Mouse (Mus musculus) testis, postnatal 14 days (tissue): ENCODE measurements around the gene Marco.

Experiments
- DNase-seq: peaks from one replicate; pipeline ENCODE4 v3.0.0; 2021; ENCODE audit warnings: low spot score

Marco gene

DNA sequence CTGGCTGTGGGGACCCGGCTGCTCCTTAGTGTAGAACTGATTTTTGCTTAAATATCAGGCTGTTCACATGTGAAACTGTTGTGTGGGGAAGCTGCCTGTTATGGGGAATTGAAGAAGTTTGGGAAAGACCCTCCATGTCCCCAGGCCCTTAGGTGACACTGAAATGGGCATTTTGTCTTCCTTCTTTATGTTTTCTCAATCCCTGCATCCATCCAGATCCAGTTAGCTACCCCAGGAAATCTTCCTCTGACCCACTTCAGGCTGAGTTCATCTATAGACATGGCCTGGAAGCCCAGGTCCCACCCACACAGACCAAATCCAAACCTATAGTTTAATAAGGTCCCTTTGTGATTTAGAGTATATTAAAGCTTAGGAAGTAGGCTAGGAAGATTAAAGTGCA lies at the start of gene Marco:
Marco (minus strand) TSS at position 101 of the 400 bp plus-strand sequence.
- DNase-seq: no peak

DNA sequence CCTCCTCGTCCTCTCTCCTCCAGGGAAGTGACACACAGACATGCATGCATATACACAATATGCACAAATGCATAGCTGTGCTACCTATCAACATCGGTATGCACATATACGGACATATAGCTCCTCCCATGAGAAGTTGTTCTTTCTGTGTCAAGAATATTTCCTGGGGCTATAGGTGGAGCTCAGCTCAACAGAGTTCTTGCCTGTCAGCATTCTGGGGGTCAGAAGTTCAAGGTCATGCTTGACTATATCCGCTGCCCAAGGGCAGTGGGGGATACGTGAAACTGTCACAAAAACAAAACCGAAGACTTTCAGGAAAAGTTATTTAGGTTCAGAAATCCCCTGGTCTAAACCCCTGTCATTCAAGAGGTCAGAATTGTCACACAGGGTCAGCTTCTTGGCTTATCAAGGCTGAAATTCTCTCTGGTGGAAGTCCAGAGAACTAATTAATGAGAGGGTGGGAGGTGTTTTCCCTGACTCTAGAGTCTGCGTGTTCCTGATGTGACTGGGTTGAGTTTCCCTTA lies 34.7 kb upstream of the Marco start:
- no peak for DNase-seq

DNA sequence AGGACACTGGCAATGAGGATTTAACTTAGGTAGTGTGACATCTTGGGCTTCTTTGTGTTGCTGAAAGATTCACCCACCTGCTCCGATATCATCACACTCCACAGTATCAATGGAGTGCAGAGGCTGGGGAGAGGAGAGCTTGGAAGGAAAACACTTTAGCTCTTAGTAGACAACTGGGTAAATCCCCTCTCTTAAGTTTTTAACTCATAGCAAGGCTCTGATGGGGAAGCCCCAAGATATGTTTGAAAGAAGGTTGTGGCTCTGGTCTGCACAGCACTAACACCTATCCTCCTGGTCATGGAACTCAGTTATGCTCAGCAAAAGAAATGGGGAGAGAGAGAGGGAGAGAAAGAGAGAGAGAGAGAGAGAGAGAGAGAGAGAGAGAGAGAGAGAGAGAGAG lies 32.2 kb upstream of the Marco start:
- DNase-seq: no peak

DNA sequence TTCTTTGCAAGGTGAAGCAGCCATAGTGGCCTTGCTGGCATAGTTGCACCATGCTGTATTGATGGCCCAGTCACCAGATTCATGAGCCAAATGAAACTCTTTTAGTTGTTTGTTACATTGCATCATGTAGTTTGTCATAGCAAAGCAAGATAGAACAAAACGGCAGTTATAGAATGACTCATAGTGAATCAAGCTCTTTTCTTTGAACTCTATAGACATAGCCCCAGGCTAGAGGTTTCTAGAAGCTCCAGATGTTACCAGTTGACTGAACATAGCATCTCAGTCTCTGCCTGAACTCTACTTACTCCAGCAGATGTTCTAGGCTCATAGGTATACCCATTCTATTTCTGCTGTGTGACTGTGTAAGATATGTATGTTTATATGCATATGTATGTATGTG lies 31.1 kb upstream of the Marco start:
- no peak for DNase-seq

DNA sequence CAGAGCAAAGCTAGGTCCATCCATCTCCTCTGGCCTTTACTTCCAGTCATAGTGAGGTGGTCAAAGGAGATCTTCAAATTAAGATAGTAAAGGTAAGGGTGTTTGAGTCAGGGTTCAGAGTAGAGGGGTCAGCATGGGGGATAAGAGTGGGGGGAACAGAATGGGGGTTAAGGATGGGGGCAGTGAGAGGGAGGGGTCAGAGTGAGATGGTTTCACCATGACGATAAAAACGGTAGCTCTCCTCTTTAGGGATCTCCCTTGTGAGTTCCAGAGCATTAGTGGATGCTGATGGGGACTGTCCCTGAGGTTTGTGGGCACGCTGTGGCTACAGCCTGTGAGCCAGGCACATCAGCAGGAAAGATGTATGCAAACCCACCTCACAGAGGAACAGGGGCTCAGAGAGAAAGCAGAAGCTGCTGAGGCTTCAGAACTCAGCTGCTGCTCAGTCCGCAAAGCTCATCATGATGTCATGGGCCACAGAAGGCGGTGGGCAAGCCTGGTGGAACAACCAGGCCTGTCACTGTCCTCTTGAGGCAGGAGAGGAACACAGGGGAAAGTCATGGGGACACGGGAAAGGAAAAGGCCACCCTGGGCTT lies 27.6 kb upstream of the Marco start:
- no peak for DNase-seq

DNA sequence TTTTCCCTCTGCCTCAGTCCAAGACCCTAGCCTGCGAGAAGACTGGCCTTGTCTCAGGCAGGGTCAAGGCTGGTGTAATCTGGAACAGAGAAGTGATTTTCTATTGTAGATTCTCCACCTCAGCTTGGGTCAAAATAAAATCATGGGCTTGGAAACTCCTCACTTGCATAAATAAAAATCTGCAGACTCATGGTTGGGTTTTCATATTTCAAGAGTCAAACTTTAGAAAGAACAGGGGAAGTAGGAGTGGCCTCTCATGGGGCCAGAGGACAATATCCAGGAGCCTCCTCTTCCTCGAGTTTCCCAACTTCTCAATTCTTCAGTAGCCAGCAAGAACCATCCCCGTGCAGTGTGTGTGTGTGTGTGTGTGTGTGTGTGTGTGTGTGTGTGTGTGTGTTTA lies 26.9 kb upstream of the Marco start:
- DNase-seq: no peak

DNA sequence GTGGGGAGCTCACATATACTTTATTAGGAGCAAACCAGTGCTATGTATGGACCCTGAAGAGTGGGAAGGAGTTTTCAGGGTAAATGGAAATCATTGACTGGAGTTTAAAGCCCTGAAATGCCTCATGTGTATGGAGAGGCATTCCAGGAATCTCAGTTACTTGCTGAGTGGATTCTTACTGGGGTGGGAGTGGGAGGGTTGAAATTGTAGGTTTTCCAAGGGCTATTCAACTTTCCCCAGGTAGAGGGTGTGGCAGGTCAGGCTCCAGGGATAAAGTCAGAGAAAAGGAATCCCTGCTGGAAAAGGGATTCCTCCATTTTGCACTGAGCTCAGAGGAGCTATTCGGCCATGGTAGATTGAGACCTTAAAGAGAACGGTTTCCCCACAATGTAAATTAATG lies 25.1 kb upstream of the Marco start:
- DNase-seq: no peak

DNA sequence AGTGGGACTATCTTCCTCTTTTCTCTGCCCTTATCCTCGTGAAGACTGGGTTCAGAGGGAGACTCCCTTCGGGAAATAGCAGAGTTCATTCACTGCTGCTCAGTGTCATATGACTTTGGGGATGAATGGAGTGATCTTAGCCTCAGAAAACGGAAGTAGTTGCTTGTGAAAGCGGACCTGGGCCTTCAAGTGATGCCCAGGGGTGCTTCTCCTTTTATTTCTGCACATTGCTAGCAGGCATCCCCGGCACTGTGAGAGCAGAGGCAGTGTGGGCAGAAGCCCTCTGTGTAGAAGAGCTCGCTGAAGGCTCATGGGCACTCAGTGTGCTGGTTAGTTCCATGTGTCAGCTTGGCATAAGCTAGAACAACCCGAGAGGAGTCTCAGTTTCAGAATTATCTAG lies 12.8 kb upstream of the Marco start:
- no peak for DNase-seq

DNA sequence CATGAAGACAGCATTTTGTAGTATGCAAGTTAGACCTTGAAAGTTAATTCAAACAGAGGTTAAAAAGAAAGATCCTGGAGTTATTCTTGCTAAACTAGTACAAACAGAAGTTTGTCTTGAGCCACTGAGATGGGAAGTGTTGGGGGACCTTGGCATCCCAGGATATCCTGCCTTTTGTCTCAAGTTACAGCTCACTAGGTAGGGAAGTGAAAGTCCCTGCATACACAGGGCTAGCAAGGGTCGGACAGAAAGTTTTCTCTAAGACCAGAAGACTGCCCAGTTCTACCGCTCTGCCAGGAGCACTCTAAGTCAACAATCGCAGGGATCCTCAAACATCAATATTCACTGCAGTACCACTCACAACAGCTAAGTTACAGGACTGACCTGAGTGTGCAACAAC lies 5.5 kb upstream of the Marco start:
- no peak for DNase-seq

DNA sequence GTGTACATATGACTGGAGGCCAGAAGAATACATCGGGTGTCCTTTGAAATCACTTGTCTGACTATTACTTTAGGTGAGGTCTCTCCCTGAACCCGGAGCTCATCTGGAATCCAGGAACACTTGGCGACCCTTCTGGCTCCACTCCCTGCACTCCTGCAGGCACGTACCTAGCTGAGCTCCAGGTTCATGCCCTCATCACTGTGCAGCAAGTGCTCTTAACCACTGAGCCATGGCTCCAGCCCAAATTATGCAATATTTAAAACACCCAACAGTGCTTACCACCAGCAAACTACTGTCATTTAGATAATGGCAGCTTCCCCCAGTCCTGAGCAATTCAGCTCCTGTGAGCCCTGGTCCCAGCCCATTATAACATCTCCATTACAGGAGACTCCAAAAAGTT lies 4.2 kb upstream of the Marco start:
- no peak for DNase-seq

DNA sequence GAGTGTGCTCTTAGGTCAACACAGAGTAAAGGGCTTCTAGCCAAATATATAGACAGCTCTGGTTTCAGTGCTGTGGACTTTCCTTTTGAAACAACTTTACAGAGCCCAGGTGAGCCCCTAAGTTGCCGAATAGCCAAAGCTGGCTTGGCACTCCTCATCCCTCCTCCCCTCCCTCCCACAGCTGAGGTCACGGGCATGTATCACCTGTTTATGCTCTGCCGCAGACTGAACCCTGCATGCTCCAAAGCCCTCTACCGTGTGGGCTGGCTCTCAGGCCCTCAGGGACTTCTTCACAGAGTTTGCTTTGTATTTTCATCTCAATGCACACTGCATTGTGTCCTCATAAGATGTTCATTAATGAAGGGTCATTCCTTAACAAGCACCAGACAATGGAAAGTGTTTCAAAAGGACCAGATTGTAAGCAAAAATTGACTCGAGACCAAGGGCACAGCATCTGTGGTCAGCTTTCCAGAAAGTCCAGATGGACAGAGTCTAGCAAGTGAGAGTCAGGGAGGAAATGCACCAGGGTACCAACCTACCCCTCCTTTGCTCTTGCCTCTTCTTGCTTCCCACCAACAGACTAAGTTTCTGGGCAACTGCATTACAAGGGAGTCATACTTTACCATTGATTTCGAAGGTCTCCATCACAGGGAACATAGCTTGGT lies 646 bp downstream of the Marco start:
- no peak for DNase-seq

DNA sequence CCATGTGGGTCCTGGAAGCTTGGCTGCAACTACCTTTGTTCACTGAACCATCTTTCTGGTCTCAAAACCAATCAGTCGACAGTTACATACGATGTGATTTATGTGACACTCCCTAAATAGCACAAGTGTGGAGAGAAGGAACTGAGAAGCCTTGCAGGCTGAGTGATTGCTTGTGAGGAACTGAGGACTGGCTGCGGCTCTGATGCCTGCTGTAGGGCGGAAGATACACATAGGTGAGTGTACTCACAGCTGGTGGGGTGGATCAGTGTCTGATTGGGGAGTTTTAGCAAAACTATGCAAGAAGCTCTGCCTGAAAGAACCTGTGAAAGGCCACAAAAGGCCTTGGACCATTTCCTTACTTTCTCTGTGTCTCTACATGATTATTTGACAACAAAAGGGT lies 3.3 kb downstream of the Marco start:
- DNase-seq: no peak

DNA sequence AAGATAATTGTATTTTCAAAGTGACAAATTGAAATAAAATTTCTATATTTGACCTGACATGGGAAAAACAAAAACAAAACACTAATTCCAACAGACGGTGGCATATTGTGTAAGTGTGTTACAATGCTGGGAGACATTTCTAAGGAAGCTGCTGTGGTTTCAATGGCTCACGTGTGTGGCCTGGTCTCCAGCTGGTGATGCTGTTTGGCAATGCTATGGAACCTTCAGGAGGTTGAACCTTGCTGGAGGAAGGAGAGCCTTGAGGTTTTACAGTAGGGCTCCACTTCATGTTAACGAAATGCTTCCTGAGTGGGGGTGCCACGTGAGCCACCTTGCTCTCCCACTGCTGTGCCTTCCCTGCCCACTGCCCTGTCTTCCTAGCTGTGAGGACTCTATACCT lies 6.8 kb downstream of the Marco start:
- no peak for DNase-seq

DNA sequence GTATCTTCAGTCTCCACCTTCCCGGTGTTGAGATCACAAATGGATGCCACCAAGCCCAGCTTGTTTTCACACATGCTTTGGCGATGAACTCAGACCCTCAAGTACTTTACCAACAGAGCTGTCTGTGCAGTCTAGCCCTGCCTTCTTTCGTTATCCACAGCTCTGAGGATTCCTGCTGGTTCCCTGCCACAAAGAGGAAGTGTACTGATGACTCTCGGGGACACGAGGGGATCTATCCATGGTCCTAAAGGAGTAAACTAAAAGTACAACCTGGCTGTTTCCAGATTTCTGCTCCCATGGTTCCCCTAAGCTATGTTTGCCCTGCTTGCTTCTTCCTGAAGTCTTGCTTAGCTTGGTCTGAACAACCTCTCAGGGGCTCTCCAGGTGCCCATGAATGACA lies 23.9 kb downstream of the Marco start:
- DNase-seq: no peak

DNA sequence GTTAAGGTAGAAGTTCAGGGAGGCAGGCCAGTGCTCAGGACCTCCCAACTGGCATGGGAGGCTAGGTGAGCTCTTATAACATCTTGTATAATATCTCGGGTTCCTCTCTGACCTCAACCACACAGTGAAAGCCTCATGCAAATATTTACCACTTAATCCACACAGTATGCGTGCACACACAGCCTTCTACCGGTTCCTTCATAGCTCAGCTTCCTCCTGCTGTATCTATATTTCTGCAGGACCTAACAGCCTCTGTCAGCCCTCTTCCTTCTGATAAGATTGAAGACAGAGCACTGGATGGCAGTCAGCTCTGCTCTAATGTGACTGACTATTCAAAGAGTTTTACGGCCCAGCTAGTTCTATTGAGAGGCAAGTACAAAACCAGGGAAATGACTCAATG lies 30.0 kb downstream of the Marco start:
- DNase-seq: no peak

DNA sequence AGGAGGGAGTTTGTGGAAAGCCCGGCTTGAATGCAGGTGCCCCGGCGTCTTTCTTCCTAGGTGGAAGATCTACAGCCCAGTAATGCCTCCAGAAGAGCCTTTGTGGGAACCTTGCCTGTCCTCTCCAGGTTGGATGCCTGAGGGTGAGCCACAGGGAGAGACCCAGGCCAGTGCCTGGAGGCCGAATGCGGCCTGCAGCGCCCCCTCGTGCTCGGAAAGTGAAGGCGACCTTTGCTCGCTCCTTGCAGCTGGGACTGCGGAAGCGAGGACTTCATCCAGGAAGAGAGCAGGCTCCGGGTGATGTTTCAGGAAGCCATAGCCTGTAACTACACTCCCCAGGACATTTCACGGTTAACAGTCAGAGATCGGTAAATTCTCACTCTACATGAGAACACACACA lies 35.9 kb downstream of the Marco start:
- peak; percentile 16 for DNase-seq

DNA sequence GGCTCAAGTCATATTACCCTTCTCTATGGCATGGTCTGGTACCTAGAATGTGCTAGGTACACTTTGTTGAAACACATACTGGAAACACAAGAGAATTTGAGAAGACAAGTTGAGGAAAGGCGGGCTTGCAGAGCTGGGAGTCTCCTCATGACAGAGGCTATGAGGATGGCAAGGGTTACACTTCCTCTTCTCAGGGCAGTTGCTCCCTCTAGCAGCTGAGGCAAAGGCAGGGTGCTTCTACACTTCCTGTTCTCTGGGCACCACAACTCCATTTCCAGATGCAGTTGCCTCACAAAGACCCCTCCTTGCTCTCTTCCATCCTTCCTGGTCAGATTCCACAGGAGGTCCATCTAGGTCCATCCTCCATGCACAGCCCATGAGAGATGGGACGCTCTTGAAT lies 37.5 kb downstream of the Marco start:
- DNase-seq: no peak

DNA sequence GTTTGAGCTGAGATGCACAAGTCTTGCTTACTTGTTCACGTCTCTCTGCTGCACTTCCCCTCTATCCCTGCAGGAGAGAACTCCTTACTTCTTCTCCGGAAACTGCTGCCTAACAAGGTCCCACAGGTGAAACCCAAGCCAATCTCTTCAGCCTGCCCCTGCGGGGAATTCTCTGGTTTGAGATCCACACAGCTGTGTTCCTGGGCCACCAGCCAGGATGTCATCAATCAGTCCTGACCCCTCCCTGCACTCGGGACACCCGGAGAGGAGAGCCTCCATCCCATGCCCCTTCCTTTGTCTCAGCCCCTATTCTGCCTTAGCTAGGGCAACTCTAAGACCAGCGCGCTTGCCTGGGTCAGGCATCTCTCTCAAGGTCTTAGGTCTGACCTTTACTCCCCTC lies 38.1 kb downstream of the Marco start:
- no peak for DNase-seq

DNA sequence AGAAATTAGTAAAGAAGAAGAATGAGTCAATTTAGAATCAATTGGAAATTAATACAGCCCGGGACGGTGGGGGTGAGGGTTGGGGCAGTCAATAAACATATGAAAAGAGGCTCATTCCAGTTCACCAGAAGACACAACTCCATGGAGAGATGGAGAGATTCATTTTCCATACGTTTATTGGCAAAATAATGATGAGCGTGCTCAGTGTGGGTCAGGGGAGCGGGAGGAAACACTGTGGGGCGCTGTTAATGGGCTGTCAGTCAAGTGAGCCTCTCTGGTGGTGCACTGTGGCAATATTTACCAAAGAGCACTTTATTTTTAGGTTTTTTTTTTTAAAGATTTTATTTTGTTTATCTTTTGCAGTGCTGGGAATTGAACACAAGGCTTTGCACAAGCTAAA lies 45.8 kb downstream of the Marco start:
- DNase-seq: no peak

DNA sequence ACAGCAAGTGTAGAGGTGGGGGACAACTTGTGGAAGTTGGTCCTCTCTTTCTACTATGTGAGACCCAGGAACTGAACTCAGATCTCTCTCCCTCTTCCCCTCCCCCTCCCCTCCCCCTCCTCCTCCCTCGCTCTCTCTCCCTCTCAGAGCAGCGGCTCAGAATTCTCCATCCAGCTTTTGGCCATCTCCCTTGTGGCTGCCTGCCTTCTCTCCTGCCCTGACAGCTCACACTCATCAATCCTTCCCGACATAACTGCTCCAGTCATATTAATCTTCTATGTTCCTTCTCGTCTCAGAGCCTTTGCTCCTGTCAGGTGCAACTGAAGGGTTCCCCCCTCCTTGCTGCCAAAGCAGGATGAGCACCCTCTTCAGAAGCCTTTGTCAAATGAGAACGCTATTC lies 46.3 kb downstream of the Marco start:
- DNase-seq: no peak

DNA sequence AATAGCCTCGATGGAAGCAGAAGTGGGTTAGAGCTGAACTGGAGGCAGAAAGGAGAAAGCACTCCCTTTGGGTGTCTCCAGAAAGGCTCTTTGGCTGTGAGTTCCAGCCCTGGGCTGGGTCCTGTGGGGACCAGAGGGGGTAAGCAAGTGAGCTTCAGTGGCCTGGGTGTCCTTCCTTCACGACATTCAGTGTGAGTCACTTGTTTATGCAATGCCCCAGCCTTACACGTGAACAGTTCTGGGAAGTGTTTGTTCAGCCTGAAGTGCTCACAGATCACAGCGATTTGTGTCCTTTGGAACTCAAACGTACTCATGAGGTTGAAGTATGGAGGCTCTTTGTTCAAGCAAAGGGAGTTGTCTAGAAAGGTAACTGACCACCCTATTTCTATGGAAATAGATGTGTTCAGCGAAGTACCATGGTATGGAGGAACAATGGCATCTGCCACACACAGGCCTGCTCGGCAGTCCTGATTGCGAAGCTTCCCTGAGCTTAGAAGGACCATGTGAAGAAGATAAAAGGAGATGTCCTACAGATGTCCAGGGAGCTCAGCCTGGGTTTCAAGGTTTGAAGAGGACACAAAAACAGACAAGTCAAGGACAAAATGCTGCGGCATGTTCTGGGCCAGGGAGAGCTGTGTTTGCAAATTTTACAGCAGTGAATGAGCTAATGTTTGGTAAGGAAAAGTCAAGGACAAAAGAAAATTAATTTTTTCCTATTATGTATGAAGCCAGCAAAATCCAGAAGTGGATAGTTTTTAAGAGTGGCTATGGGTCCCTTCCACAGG lies 53.1 kb downstream of the Marco start:
- DNase-seq: no peak

DNA sequence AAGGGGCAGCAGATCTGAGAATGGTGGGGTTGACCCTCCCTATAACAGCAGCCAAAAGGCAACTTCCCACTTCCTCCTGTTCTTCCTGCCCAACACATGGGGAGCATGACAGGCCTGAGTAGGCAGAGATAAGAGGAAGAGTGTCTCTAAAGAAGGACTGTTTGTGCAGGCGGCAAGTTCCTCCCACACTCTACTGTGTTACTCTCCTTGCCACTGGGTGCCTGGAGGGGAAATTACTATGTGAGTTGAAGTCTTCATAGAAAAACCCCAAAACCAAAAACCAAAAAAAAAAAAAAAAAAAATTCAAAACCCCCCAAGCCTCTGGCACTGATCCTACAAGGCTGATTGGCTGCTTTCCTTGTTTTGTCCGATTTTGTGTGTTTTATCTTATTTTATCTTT lies 55.2 kb downstream of the Marco start:
- no peak for DNase-seq

DNA sequence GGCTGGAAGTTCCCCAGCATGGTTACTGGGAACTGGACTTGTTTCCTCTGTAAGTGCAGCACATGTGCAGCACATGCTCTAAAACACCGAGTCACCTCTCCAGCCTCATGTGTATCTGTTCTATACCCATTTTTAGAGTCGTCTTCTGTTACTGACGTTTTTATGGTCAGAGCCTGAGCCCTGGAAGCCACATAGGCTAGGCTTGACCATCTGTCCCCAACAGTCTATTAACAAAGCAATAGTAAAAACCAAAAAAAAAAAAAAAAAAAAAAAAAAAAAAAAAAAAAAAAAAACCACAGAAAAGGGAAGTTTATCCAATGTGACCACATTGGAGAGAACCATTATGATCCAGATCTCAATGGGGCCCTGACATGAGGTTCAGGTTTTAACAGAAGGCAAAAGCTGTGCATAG lies 61.6 kb downstream of the Marco start:
- no peak for DNase-seq
